Mouse (Mus musculus) hindlimb bud, embryonic 11.5 days (tissue): ENCODE measurements around the gene Fbxl17.

Experiments used
- DNase-seq: peaks from one replicate; pipeline ENCODE4 v3.0.0-alpha.2; 2012; ENCODE audit warnings: low read depth, low spot score; ENCODE audit errors: extremely low spot score

Gene Fbxl17

DNA sequence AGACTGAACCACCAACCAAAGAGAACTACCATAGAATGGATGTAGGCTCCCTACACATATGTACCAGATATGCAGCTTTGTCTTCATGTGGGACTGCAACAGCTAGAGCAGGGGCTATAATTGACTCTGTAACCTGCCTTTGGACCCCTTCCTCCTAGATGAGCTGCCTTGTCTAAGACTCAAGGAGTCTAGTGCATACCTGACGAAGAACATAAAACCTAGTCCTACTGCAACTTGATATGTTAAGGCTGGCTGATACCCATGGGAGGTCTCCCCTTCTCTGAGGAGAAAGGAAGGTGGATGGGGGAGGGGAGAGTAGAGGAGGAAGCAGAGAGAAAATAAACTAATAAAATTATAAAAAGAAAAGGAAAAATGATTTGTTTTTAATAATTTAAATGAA, 273.9 kb downstream of the Fbxl17 start:
- no peak for DNase-seq

DNA sequence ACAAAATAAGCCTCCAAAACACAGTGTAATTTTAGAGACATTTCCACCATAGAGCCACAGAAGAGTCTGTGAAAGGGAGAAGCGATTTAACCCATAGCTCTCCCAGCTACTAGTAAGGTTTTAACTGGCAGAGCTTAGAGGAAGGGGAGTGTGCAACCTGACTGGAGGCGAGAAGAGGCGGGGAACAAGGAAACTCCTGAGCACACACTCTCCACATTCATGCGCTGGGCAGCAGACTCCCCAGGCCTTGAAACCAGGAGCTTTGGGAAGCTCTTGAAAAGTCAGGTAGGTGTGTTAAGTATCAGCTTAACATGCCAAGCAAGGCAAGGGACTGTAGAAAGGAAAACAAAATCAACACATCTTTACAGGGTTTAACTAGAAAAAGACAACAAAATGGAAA, 276.1 kb downstream of the Fbxl17 start:
- no peak for DNase-seq

DNA sequence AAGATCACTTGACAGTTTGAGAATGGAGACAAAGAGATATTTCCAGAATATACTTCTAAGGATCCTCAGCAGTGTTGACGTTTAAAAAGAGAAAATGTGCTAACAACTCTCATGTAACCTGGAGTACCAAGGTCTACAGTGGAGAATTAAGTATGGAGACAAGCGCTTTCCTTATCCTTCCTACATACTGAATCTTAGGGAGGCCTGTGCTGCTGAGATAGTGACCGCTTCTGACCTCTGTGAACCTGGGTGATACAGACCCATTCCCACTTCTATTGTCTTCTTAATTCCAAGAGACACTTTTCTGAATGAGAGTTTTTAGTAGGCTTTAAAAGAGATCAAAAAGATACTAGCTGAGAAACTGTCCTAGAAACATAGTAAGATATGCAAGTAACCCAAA, 278.2 kb downstream of the Fbxl17 start:
- no peak for DNase-seq

DNA sequence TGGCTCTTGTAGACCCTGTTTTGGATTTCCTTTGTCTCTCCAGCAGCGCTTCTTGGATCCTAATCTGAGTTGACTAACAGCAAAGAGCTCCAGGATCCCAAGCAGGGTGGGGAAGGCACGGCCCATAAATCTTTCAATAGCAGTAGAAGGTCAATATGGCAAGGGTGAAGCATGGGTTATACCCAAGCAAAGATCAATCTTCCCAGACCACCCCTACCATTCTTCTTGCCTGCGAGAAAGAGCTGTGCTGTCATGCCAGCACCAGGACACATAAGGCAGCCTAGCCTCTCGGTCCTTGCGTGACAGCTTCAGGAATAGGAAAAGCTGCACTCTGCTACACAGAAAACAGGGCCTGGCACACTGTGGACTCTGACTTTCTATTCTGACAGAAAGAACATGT, 279.0 kb downstream of the Fbxl17 start:
- DNase-seq: no peak

DNA sequence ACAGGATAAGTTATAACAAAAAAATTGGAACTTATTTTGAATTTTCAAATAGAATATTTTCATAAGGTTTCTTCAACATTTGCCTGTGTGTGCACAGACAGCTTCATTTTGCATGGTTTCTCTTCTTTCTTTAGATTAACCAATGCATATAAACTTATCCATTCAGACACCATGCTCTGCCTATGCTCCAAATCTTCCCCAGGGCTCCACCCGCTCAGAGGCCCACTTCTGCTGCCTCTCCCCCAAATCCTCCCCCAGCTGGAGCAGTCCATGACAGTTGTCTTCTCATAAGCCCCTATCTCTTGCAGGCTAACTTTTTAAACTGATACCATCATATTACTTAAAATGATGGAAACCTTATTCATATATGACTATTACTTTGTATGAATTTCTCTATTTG, 282.8 kb downstream of the Fbxl17 start:
- DNase-seq: no peak

DNA sequence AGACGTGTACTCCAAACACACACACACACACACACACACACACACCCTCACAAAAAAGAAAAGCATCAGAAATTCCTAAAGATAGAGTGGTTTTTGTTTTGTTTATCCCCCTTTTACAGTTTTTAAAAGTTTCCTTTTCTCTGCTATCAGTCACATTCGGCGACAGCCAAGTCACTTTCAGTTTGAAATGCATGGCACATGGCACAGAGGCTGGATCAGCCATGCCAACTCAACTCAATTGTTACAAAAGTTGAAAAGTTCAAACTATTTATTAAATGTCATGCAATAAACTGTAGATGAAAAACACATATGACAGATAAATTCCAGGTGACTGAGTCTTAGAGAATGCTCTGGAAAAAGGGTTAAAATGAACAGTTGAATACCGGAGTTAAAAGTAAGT, 287.8 kb downstream of the Fbxl17 start:
- no peak for DNase-seq

DNA sequence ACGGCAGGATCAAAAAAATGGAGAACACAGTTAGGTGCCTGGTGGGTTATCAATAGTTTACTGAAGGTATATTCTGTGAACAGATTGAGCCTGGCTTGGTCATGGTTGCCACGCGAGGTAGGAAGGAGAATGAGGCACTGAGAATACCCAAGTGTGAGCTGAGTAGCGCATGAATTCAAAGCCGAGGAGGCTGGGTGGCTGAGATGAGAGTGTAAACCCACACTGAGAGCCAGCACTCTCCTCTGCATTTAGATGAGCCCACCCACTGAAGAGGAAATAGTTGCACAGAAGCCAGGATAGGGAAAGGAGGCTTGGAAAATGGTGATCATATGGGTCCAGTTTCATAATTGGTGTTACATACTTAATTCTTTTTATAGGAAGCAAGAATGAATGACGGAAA, 290.7 kb downstream of the Fbxl17 start:
- no peak for DNase-seq

DNA sequence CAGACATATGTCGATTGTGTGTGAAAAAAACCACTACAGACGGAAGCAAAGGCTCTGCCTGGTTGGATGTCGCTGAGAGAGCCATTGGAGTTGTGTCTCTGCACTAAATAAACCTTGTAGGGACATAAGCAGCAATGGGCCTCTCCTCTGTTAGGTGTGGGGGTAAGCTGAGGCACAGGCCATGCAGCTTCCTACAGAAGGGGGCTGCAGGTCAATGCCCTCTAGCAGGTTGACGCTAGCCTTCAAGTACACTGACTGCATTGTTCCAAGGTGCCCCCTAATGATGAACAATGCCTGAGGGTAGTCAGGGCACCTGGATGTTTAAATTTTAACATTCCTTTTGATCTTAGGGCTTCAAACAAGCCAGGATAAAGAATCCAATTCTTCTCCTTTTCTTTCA, 291.5 kb downstream of the Fbxl17 start:
- DNase-seq: no peak

DNA sequence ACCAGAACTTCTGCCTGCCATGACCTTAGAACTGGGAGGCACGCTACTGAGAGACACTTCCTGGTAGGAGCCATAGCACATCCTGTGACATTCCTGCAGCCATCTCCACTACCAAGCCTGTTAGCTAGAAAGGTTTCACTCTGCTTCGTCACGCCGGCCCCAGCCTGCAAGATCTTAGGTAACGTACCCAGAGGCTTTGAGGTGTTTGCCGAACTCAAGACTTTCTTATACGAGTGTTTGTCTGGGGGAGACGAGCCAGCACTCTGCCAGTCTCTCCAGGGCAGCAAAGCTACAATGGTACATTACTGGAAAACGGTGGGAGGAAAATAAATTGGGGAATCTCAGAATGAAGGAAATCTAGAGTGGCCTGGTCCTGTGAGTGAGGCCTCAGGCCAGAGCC, 292.1 kb downstream of the Fbxl17 start:
- DNase-seq: no peak

DNA sequence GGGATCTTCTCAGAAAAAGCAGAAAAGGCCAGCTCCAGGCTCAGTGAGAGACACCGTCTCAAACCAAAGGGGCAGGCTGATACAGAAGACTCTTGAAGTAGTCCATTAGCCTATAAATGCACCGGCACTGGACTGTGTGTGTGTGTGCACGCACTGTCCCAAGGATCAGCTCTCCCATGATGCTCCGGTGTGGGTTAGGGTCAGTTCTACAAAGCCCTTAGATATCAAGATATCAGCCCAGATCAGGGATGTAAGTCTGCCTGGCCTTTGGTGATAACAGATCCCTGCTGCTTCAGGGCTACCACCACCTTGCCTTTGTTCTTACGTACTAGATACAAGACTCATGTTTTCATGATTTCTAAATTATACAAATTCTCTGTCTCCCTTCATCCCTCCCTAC, 294.5 kb downstream of the Fbxl17 start:
- no peak for DNase-seq

DNA sequence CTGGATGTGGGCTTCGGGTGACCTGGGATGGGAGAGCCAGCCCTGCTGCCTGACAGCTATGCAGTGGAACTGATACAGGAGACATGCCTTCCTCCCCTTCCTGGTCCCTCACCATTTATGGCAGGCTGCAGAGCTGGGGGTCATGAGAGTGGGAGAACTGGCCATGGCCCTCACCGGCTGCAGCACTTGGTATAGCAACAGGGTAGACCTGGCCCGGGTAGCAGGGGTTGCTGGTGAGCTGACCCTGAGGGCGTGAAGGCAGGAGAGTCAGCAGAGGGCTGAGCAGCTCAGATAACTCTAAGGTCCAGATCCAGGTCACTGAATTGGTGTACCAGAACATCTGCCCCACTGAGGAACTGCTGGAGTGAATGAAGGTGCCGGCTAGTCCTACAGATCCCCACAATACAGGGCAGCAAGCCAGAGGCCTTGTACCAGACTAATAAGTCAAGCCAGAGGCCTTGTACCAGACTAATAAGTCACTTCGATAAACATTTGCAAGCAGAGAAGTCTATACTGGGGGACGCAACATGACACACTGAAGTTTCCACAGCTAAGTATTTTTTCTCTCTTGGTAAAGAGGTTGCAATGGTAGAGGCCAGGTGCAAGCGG, 296.1 kb downstream of the Fbxl17 start:
- no peak for DNase-seq

DNA sequence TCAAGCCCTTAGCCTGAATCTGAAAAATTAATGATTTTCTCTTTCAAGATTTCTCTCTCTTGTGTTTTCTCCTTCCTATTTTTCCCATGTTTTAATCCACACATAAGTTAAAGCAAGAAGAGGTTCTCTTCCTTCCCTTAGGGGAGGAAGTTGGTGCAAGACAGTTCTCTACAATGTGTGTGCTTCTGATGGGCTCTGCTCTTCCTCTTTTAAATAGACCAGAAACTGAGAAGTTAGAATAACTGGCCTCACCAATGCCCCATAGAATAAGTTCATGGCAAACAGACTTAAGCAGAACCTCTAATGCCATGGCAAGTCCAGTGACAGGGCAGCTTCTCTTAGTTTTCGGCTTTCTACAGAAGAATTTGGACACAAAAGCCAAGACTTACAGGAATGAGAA, 301.1 kb downstream of the Fbxl17 start:
- no peak for DNase-seq

DNA sequence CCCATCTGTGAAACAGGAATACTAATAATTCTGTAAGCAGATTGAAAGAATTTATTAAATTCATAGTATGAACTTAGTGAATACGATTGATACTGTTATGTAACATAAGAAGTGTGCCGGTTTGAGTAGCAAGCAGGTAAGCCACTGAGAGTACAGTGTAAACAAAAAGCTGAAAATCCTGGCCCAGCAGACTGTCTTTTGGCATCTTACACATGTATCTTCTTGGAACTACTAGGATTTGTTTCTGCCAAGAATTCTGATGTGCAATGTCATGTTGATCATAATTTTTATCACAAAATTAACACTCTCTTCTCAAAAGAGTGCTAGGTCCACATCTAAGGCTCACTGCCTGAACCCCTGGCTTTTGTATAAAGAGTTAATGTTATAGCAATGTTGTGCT, 304.3 kb downstream of the Fbxl17 start:
- no peak for DNase-seq

DNA sequence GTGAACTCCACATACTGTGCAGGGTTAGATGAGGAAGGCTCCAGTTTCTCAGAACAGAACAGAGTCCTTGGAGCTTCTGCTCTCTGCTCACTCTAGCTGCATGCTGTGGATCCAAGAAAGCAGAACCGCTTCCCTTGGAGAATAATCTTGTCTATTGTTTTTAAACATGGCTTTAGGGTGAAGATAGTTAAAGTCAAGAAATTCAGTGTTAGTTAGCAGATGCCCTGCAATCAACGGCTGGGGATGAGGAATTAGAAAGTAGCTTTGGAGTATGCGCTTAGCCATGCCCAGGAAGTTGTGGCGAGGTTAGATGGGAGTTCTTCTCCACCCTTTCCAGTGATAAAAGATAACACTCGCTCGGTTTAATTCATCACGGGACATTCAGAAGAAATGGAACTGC, 306.6 kb downstream of the Fbxl17 start:
- DNase-seq: no peak

DNA sequence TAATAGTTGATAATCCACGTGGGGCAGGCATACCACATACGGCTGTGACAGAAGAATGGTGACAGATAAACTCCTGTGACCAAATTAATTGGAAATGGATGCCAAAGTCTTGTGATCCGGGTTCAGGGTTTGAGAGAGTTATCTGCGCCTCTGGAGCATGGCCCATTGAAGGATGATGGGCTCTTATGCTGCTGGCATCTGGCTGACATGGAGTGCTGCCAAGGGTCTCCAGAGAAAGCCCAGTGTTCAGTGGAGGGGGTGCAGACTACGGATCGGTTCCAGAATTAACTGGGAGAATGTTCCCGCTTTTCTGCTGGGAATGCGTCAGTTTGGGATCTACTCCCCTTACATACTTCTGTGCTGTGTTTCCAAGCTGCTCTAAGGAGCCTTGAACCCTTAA, 308.5 kb downstream of the Fbxl17 start:
- DNase-seq: no peak

DNA sequence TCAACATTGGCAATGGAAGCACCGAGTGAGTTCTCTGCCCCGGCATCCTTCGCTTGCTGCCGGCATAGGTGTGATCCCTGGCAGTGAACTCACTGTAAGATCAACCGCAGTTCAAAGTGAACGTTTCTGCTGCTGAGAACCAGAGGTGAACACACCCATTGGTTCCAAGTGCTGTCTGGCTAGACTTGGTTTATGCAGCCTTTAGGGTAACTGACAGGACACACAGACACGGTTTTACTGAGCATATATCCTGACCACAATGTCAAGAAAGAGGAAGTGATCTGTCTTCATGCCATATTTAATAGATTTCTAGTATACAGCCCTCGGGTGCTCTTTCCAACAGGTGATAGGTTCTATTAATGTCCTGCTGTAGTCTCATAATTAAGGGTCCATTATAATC, 310.5 kb downstream of the Fbxl17 start:
- DNase-seq: no peak

DNA sequence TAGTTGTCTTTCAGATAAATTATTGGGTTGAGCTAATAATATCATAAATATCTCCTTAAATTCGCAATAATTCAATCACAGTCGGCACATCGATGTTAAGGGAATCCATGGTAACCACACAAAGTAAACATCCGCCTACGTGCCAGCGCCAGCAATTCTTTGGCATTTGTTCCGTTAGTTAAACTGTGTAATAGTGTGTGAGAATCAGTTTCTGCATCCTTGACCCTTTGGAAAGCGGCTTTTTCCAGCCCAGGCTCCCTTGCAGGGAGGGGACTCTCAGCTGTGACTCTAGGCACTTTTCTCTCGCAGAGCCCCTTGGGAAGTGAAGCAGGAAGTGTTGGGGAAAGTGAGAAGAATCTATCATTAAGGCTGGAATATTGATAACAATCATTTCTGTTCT, 314.3 kb downstream of the Fbxl17 start:
- DNase-seq: no peak

DNA sequence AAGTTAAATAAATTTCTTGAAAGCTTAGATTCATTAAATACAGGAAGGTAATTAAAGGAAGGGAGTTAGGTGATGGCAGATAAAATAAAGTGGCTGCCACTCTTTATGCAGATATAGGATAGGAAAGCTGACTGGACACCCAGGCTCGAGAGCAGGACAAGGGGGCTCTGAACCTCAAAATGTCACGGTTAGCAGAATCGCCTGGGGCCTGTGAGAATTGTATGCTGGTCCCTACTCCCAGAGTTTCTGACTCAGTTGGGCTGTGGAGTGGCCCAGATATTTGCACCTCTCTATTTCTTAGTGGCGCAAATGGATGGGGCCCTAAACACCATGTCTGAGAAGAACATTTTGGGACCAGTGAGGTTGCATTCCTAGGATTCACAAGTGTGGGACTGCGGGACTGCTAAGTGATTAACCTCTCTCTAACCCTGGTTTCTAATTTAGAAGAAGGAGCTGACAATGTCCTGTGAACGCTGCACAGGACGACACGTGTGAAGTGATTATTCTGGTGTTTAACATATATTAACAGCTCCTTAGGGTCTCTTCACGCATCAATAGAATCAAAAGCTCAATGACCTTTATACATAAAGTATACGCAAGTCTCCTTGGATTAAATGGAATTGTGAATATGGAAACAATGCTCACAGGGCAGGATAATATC, 314.8 kb downstream of the Fbxl17 start:
- DNase-seq: no peak

DNA sequence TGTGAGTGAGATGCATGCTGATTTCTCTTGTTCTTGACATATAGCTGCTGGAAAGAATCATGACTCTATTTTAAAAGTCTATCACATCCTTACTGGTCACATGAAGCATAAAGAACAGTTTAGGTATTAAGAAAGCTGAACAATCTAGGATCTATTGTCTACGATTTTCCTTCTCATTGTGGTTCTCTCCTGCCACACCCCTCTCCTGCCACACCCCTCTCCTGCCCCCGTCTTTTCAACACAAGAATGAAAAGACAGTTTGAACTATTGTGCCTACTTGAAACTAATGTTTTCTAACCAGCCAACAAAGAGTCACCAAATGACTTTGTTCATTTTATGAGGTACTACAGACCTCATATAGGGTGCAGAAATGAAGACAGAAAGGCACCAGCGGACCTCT, 316.4 kb downstream of the Fbxl17 start:
- DNase-seq: no peak

DNA sequence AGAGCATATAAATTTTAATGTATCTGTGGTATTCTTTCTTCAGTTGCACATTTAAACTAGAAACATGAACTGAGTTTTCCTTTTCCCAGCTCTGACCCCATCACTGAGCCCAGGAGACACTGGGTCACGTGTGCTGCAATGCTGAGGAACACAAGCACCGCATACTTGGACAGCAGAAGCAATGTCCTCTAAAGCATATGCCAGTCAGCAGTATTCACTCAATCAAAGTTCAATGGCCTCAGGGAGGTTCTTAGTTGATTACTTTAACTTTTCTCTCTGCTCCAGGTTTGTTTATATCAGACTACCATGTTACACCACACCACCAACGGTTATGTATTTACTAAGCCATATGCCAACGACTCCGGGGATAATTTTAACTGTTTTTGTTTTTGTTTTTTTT, 318.2 kb downstream of the Fbxl17 start:
- DNase-seq: no peak

DNA sequence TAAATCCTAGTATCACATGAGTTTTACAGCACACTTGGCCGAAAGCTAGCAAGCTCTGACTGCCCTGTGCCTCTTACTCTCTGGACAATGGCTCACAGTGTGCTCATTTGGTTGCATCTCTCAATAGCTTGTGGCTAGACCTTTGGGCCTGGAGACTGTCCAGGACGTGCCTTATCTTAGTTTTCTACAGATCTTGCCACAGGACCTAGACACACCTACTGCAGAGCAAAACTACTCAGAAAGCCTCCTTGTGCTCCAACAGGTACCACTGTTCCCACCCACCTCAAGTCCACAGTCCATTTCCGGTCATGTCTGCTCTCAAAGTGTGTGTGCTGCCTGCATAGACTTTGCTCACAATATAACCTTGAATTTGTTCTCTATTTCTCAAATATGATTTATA, 319.8 kb downstream of the Fbxl17 start:
- no peak for DNase-seq

DNA sequence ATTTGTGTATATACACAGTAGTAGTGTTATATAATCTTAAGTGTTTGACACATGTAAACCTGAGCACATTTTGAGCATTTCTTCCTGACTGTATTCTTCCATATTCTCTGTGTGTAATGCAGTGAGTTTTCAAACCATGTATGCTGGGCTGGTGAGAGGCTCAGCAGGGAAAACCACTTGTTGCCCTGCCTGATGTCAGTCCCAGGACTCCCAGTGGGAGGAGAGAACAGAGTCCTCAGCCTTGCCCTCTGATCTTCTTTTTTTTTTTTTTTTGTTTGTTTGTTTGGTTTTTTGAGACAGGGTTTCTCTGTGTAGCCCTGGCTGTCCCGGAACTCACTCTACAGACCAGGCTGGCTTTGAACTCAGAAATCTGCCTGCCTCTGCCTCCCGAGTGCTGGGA, 321.5 kb downstream of the Fbxl17 start:
- DNase-seq: no peak

DNA sequence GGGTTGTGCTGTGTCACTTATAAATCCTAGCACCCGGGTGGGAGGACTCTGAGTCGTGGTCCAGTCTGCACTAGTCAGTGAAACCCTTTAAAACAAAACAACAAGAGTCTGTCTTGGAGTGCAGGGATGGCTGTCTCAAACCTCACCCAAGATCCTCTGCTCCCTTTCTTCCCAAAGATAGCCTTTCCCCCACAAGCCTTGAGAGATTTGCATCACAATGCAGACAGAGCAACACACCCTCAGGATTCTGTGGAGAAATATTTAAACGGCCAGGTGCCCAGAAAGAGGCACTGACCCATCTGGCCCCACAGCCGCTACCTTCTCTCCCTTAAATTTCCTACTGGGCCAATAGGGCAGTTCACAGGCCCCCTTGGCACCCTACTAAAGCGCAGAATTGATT, 323.4 kb downstream of the Fbxl17 start:
- DNase-seq: no peak
